Mouse (Mus musculus): ENCODE measurements around the gene Bub3.

DNA sequence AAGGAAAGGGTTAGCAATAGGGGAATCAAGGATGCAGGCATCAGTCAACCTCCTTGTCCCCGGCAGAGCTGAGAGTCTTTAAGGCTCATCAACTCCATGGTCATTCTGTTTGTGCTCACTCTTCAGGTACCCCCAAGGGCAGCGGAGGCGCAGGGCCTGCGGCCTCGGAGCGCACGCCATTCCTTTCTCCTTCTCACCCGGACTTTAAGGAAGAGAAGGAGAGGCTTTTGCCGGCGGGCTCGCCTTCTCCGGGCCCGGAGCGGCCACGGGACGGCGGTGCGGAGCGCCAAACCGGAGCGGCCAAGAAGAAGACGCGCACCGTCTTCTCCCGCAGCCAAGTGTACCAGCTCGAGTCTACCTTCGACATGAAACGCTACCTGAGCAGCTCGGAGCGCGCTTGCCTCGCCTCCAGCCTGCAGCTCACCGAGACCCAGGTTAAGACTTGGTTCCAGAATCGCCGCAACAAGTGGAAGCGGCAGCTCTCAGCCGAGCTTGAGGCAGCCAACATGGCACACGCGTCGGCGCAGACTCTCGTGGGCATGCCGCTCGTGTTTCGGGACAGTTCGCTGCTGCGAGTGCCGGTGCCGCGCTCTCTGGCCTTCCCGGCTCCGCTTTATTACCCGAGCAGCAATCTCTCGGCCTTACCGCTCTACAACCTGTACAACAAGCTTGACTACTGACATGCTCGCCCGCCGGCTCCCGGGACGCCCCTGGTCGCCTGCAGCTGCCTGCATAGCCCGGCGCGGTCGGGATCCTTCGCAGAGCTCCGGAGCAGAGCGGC, 4.5 kb upstream of the Bub3 start:
- TF ChIP-seq CTCF (conservative IDR thresholded peaks at IDR 0.05; ENCODE audit: low read length) (no peak), POU5F1 (IDR thresholded peaks at IDR 0.05; ENCODE audit: borderline replicate concordance, low read length) (no peak)

All from E14TG2a.4 (cell line).